Mouse (Mus musculus) C2C12 (cell line): Measurements from ENCODE around the gene Zfp408.
"Not testable (repeated sequence)": the region's sequence is repeated elsewhere in the genome, so short reads cannot be mapped to it uniquely, and the experiment has no call there.

Source experiments
- CEBPB ChIP-seq: IDR thresholded peaks from one replicate; pipeline ENCODE4 v1.6.1; 2011; ENCODE audit warnings: low read depth, mild to moderate bottlenecking, control low read depth, moderate library complexity
- CTCF ChIP-seq: IDR thresholded peaks from one replicate; pipeline ENCODE4 v1.5.1; 2011; ENCODE audit not compliant: control insufficient read depth, insufficient read depth, insufficient read length
- FOSL1 ChIP-seq: IDR thresholded peaks from one replicate; pipeline ENCODE4 v1.8.0; 2011; ENCODE audit warnings: mild to moderate bottlenecking, low read length; ENCODE audit not compliant: poor library complexity, insufficient read depth, severe bottlenecking
- MAX ChIP-seq: IDR thresholded peaks from one replicate; pipeline ENCODE4 v1.6.1; 2011; ENCODE audit warnings: mild to moderate bottlenecking, control low read depth
- MYOD1 ChIP-seq: IDR thresholded peaks from one replicate; pipeline ENCODE4 v1.6.1; 2011; ENCODE audit warnings: low read depth; ENCODE audit not compliant: control insufficient read depth, insufficient read length
- USF1 ChIP-seq: IDR thresholded peaks from one replicate; pipeline ENCODE4 v1.6.1; 2011; ENCODE audit warnings: low read depth, mild to moderate bottlenecking, control low read depth, moderate library complexity

GRCm38 (mm10) chr2:91623366-91623765 lies 26.2 kb downstream of the Zfp408 start:
- not testable (repeated sequence) for TF ChIP-seq CEBPB, MAX, CTCF, USF1, FOSL1, MYOD1
